Mouse (Mus musculus) MEL (cell line): Measurements from ENCODE around the gene Ddx46. TPM values are rescaled to one million over a fixed set of nuclear protein-coding genes. Genes with fewer than 3 reads are reported as not detected.

Experiments
- DNase-seq: peaks from one replicate; pipeline ENCODE4 v3.0.0; 2011; ENCODE audit warnings: low read depth, low spot score
- H3K27ac ChIP-seq: 2 replicates; pipeline ENCODE4 v1.5.1; 2012; ENCODE audit warnings: low read depth, mild to moderate bottlenecking, control low read depth, low read length, moderate library complexity; ENCODE audit not compliant: control insufficient read depth
- H3K27me3 ChIP-seq, 2 experiments: fragments of 150-350 bp in 1 of 2; sonication (generic) in 1 of 2; 2 replicates each; pipeline ENCODE4 v1.6.1; 2012; ENCODE audit warnings: low read length in 2 of 2, mild to moderate bottlenecking in 2 of 2, improper control_type of control experiment in 1 of 2, moderate library complexity in 1 of 2; ENCODE audit not compliant: insufficient read depth in 2 of 2, control insufficient read depth in 1 of 2
- H3K36me3 ChIP-seq, 2 experiments: 2 replicates each; pipeline ENCODE4 v1.6.1; 2012 to 2014; ENCODE audit warnings: low read length in 2 of 2, improper control_type of control experiment in 1 of 2, inconsistent platforms in 1 of 2, mild to moderate bottlenecking in 1 of 2; ENCODE audit not compliant: insufficient read depth in 2 of 2, control insufficient read depth in 1 of 2
- H3K4me1 ChIP-seq, 2 experiments: fragments of 150-350 bp in 1 of 2; sonication (generic) in 1 of 2; 2 replicates each; pipeline ENCODE4 v1.6.1; 2012; ENCODE audit warnings: low read length in 2 of 2, improper control_type of control experiment in 1 of 2, mild to moderate bottlenecking in 1 of 2; ENCODE audit not compliant: insufficient read depth in 2 of 2, control insufficient read depth in 1 of 2
- H3K4me3 ChIP-seq, 2 experiments: fragments of 150-350 bp in 1 of 2; sonication (generic) in 1 of 2; 2 replicates each; pipeline ENCODE4 v1.5.1; 2012; ENCODE audit warnings: low read depth in 2 of 2, low read length in 2 of 2, mild to moderate bottlenecking in 2 of 2, moderate library complexity in 2 of 2, control low read depth in 1 of 2, improper control_type of control experiment in 1 of 2; ENCODE audit not compliant: control insufficient read depth in 1 of 2, insufficient read depth in 1 of 2
- H3K79me2 ChIP-seq: 2 replicates; pipeline ENCODE4 v1.6.1; 2012; ENCODE audit warnings: mild to moderate bottlenecking, low read length, moderate library complexity; ENCODE audit not compliant: control insufficient read depth, poor library complexity, insufficient read depth
- H3K9ac ChIP-seq: 2 replicates; pipeline ENCODE4 v1.6.1; 2012; ENCODE audit warnings: low read depth, mild to moderate bottlenecking, control low read depth, low read length, moderate library complexity; ENCODE audit not compliant: control insufficient read depth, poor library complexity, severe bottlenecking
- H3K9me3 ChIP-seq: fragments of 150-350 bp; sonication (generic); replicated peaks from 2 replicates; pipeline ENCODE4 v1.6.1; 2012; ENCODE audit warnings: mild to moderate bottlenecking, low read length, improper control_type of control experiment, moderate library complexity; ENCODE audit not compliant: insufficient read depth
- BHLHE40 ChIP-seq: IDR thresholded peaks from 2 replicates; pipeline ENCODE4 v1.6.1; 2012; ENCODE audit warnings: low read depth, mild to moderate bottlenecking, inconsistent platforms, low read length, improper control_type of control experiment, borderline replicate concordance
- CHD1 ChIP-seq: IDR thresholded peaks from 2 replicates; pipeline ENCODE4 v1.6.1; 2012; ENCODE audit warnings: low read depth, mild to moderate bottlenecking, inconsistent platforms, low read length, improper control_type of control experiment
- CHD2 ChIP-seq: IDR thresholded peaks from 2 replicates; pipeline ENCODE4 v1.6.1; 2011; ENCODE audit warnings: low read length, improper control_type of control experiment
- CTCF ChIP-seq, 3 experiments: IDR thresholded peaks in 2 of 3; conservative IDR thresholded peaks in 1 of 3; 2 replicates each; pipeline ENCODE4 v1.5.1; 2011 to 2012; ENCODE audit warnings: low read length in 3 of 3, low read depth in 2 of 3, mild to moderate bottlenecking in 2 of 3, improper control_type of control experiment in 1 of 3, inconsistent platforms in 1 of 3, mixed read lengths in 1 of 3, moderate library complexity in 1 of 3; ENCODE audit not compliant: control insufficient read depth in 1 of 3, insufficient read depth in 1 of 3, poor library complexity in 1 of 3, severe bottlenecking in 1 of 3
- E2F4 ChIP-seq: IDR thresholded peaks from 2 replicates; pipeline ENCODE4 v1.6.1; 2011; ENCODE audit warnings: low read depth, low read length, improper control_type of control experiment, borderline replicate concordance
- ELF1 ChIP-seq: IDR thresholded peaks from 2 replicates; pipeline ENCODE4 v1.6.1; 2014; ENCODE audit warnings: low read depth, mild to moderate bottlenecking, inconsistent platforms, low read length, improper control_type of control experiment, moderate library complexity
- EP300 ChIP-seq, 2 experiments: IDR thresholded peaks; 2 replicates each; pipeline ENCODE4 v1.6.1; 2011; ENCODE audit warnings: improper control_type of control experiment in 2 of 2, low read length in 2 of 2, low read depth in 1 of 2, mild to moderate bottlenecking in 1 of 2
- ETS1 ChIP-seq: IDR thresholded peaks from 2 replicates; pipeline ENCODE4 v1.6.1; 2012; ENCODE audit warnings: low read depth, mild to moderate bottlenecking, inconsistent platforms, low read length, improper control_type of control experiment, moderate library complexity
- GABPA ChIP-seq: IDR thresholded peaks from 2 replicates; pipeline ENCODE4 v1.6.1; 2012; ENCODE audit warnings: low read depth, mild to moderate bottlenecking, inconsistent platforms, low read length, improper control_type of control experiment, moderate library complexity
- GATA1 ChIP-seq: IDR thresholded peaks from 2 replicates; pipeline ENCODE4 v1.6.1; 2011; ENCODE audit warnings: low read depth, low read length, improper control_type of control experiment
- HCFC1 ChIP-seq: IDR thresholded peaks from 2 replicates; pipeline ENCODE4 v1.6.1; 2012; ENCODE audit warnings: low read depth, mild to moderate bottlenecking, inconsistent platforms, low read length, improper control_type of control experiment, moderate library complexity
- JUND ChIP-seq: IDR thresholded peaks from 2 replicates; pipeline ENCODE4 v1.6.1; 2011; ENCODE audit warnings: low read depth, mild to moderate bottlenecking, improper control_type of control experiment, low read length
- KAT2A ChIP-seq: conservative IDR thresholded peaks from 2 replicates; pipeline ENCODE4 v1.6.1; 2012; ENCODE audit warnings: low read depth, low read length, improper control_type of control experiment, inconsistent platforms
- MAFK ChIP-seq: IDR thresholded peaks from 2 replicates; pipeline ENCODE4 v1.6.1; 2011; ENCODE audit warnings: low read depth, mild to moderate bottlenecking, low read length, improper control_type of control experiment, borderline replicate concordance
- MAX ChIP-seq: IDR thresholded peaks from 2 replicates; pipeline ENCODE4 v1.6.1; 2011; ENCODE audit warnings: low read length, improper control_type of control experiment
- MAZ ChIP-seq: IDR thresholded peaks from 2 replicates; pipeline ENCODE4 v1.6.1; 2012; ENCODE audit warnings: low read depth, mild to moderate bottlenecking, inconsistent platforms, low read length, improper control_type of control experiment
- MXI1 ChIP-seq: IDR thresholded peaks from 2 replicates; pipeline ENCODE4 v1.6.1; 2011; ENCODE audit warnings: mild to moderate bottlenecking, low read depth, low read length, improper control_type of control experiment
- MYB ChIP-seq: IDR thresholded peaks from 2 replicates; pipeline ENCODE4 v1.6.1; 2011; ENCODE audit warnings: mild to moderate bottlenecking, low read depth, low read length, improper control_type of control experiment
- MYC ChIP-seq: IDR thresholded peaks from 2 replicates; pipeline ENCODE4 v1.6.1; 2011; ENCODE audit warnings: low read depth, mild to moderate bottlenecking, low read length, improper control_type of control experiment, moderate library complexity
- NELFE ChIP-seq: IDR thresholded peaks from 2 replicates; pipeline ENCODE4 v1.6.1; 2011; ENCODE audit warnings: low read depth, low read length, improper control_type of control experiment
- NRF1 ChIP-seq: IDR thresholded peaks from 2 replicates; pipeline ENCODE4 v1.6.1; 2014; ENCODE audit warnings: low read depth, mild to moderate bottlenecking, inconsistent platforms, low read length, improper control_type of control experiment, moderate library complexity; ENCODE audit not compliant: poor library complexity, insufficient read depth, severe bottlenecking
- POLR2A ChIP-seq, 2 experiments: IDR thresholded peaks; 2 replicates each; pipeline ENCODE4 v1.6.1; 2011 to 2012; ENCODE audit warnings: low read length in 2 of 2, mild to moderate bottlenecking in 2 of 2, control low read depth in 1 of 2, improper control_type of control experiment in 1 of 2, low read depth in 1 of 2, moderate library complexity in 1 of 2; ENCODE audit not compliant: control insufficient read depth in 1 of 2, insufficient read depth in 1 of 2, poor library complexity in 1 of 2
- POLR2AphosphoS5 ChIP-seq: IDR thresholded peaks from 2 replicates; pipeline ENCODE4 v1.6.1; 2012; ENCODE audit warnings: low read depth, borderline replicate concordance, mild to moderate bottlenecking, inconsistent platforms, low read length, moderate library complexity, mixed read lengths
- RAD21 ChIP-seq: IDR thresholded peaks from 2 replicates; pipeline ENCODE4 v1.6.1; 2011; ENCODE audit warnings: mild to moderate bottlenecking, low read depth, low read length, improper control_type of control experiment
- RCOR1 ChIP-seq: IDR thresholded peaks from 2 replicates; pipeline ENCODE4 v1.6.1; 2012; ENCODE audit warnings: low read depth, mild to moderate bottlenecking, inconsistent platforms, low read length, improper control_type of control experiment
- SIN3A ChIP-seq: IDR thresholded peaks from 2 replicates; pipeline ENCODE4 v1.6.1; 2012; ENCODE audit warnings: low read length, improper control_type of control experiment, inconsistent platforms
- SMC3 ChIP-seq: IDR thresholded peaks from 2 replicates; pipeline ENCODE4 v1.6.1; 2011; ENCODE audit warnings: low read depth, low read length, improper control_type of control experiment
- TBP ChIP-seq: IDR thresholded peaks from 2 replicates; pipeline ENCODE4 v1.8.0; 2011; ENCODE audit warnings: low read depth, low read length, improper control_type of control experiment
- UBTF ChIP-seq: IDR thresholded peaks from 2 replicates; pipeline ENCODE4 v1.6.1; 2012; ENCODE audit warnings: low read depth, mild to moderate bottlenecking, inconsistent platforms, low read length, improper control_type of control experiment, moderate library complexity, borderline replicate concordance; ENCODE audit not compliant: insufficient read depth
- USF1 ChIP-seq: IDR thresholded peaks from 2 replicates; pipeline ENCODE4 v1.6.1; 2014; ENCODE audit warnings: low read depth, mild to moderate bottlenecking, inconsistent platforms, low read length, improper control_type of control experiment, moderate library complexity
- USF2 ChIP-seq, 2 experiments: IDR thresholded peaks; 2 replicates each; pipeline ENCODE4 v1.6.1; 2011 to 2012; ENCODE audit warnings: improper control_type of control experiment in 2 of 2, low read length in 2 of 2, borderline replicate concordance in 1 of 2, inconsistent platforms in 1 of 2, low read depth in 1 of 2, mild to moderate bottlenecking in 1 of 2; ENCODE audit not compliant: insufficient read depth in 1 of 2
- ZC3H11A ChIP-seq: IDR thresholded peaks from 2 replicates; pipeline ENCODE4 v1.6.1; 2012; ENCODE audit warnings: low read depth, mild to moderate bottlenecking, inconsistent platforms, low read length, improper control_type of control experiment
- ZKSCAN1 ChIP-seq: IDR thresholded peaks from 2 replicates; pipeline ENCODE4 v1.6.1; 2012; ENCODE audit warnings: low read depth, mild to moderate bottlenecking, inconsistent platforms, low read length, improper control_type of control experiment, moderate library complexity
- ZMIZ1 ChIP-seq: IDR thresholded peaks from 2 replicates; pipeline ENCODE4 v1.6.1; 2012; ENCODE audit warnings: low read depth, mild to moderate bottlenecking, inconsistent platforms, low read length, improper control_type of control experiment, moderate library complexity
- ZNF384 ChIP-seq: IDR thresholded peaks from 2 replicates; pipeline ENCODE4 v1.6.1; 2012; ENCODE audit warnings: low read depth, mild to moderate bottlenecking, inconsistent platforms, low read length, improper control_type of control experiment
- polyA plus RNA-seq, 2 experiments: library from polyadenylated mRNA; stranded (reverse) in 1 of 2; unstranded in 1 of 2; fragments of >175 nt in 1 of 2; fragments of >200 nt in 1 of 2; gene quantifications; 2 replicates each; pipeline versions ENCODE4 v1.2.1 to v1.2.4; 2012; ENCODE audit warnings: low replicate concordance in 2 of 2, low read depth in 1 of 2; ENCODE audit not compliant: insufficient read length in 2 of 2, insufficient read depth in 1 of 2, missing spikeins in 1 of 2
- total RNA-seq: library from RNA; depleted of rRNA; stranded (reverse); fragments of 300-350 nt; gene quantifications from 2 replicates; pipeline ENCODE4 v1.2.3, GENCODE M21; 2012

Ddx46 gene
- total and polyA plus RNA-seq, 3 experiments = 58.3 to 122 (median 89.5) TPM

DNA sequence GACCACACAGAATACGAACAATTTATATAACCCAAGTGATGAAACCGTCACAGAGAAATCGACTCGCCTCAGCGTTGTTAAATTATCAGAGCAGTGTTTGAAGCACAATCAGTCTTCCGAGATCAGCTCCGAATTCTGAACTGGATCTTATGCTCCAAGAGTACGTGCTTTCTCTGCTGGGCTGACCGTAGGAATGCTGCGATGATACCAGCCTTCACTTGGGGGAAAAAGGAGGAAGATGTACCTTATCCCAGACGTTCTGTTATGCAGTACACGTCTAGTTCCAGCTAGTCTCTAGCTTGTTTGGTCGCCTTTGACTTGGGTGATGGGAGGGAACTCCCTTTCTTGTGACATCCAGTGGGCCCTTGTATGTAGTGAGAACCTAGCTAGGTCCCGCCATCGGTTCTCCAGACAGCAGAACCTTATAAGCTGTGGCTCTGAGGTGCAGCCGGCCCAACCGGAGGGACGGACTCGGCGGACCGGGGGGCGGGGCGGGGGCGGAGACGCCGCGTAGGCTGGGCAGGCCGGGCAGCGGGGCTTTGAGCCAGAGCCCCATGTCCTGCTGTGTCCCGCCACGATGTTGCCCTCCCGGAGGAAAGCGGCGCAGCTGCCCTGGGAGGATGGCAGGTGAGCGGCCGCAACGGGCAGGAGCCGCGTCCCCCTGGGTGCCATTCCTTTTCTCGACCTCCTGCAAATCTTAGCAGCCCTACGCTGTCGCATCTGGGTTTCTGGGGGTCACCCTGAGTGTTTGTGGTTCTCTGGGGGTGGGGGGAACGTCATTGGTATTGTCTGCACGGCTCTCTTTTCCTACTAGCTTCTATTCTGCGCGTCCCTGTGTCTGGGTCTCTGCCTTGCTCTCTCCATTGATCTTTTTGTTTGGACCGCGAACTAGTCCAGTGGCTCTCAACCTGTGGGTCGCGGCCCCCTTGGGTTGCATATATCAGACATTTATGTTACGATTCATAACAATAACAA is 35.0 kb upstream of the Ddx46 start, which contains the start of gene B4galt7:
Gene B4galt7 (plus strand): TSS at position 331 of the 975 bp plus-strand sequence.
- DNase-seq = peak; percentile 89
- H3K27ac ChIP-seq = peak within 1 kb of the TSS; percentile 44
- TF ChIP-seq RAD21 = no peak
- TF ChIP-seq MXI1 = peak; percentile 89
- TF ChIP-seq E2F4 = 0 out of 2 replicates have a peak, but pooled peaks have one; percentile 29
- no peak for TF ChIP-seq MYB
- no peak for TF ChIP-seq JUND
- TF ChIP-seq CHD1 = no peak
- TF ChIP-seq USF1 = 0 out of 2 replicates have a peak, but pooled peaks have one; percentile 28
- TF ChIP-seq POLR2AphosphoS5 = no peak
- peak; percentile 43 to 62; a peak in 3 of 4 replicates for TF ChIP-seq POLR2A (IDR thresholded peaks at IDR 0.05; ENCODE audit: control insufficient read depth in 1 of 2, insufficient read depth in 1 of 2, low read depth in 1 of 2, low read length in 2 of 2, poor library complexity in 1 of 2)
- TF ChIP-seq GABPA = peak; percentile 18; the same call in 1 of the 2 replicates
- TF ChIP-seq ZKSCAN1 = no peak
- TF ChIP-seq MAFK = no peak
- peak; percentile 95 for TF ChIP-seq HCFC1
- TF ChIP-seq NELFE = peak; percentile 52
- TF ChIP-seq CTCF (IDR thresholded peaks at IDR 0.05 in 2 of 3, conservative IDR thresholded peaks at IDR 0.05 in 1 of 3; ENCODE audit: control insufficient read depth in 1 of 3, insufficient read depth in 1 of 3, low read depth in 2 of 3, low read length in 3 of 3, poor library complexity in 1 of 3, severe bottlenecking in 1 of 3) = no peak
- peak; percentile 84 for TF ChIP-seq ELF1
- no peak for TF ChIP-seq ZNF384
- TF ChIP-seq BHLHE40 = no peak
- no peak for TF ChIP-seq MYC
- TF ChIP-seq UBTF = no peak
- TF ChIP-seq SMC3 = no peak
- TF ChIP-seq USF2 (IDR thresholded peaks at IDR 0.05; ENCODE audit: borderline replicate concordance in 1 of 2, insufficient read depth in 1 of 2, low read depth in 1 of 2, low read length in 2 of 2) = no peak
- peak; percentile 91 for TF ChIP-seq MAZ
- no peak for TF ChIP-seq ZC3H11A
- no peak for TF ChIP-seq GATA1
- TF ChIP-seq TBP = peak; percentile 50; the same call in 1 of the 2 replicates
- no peak for TF ChIP-seq MAX
- peak in 1 of 2 experiments; percentile 19; a peak in 2 of 4 replicates for TF ChIP-seq EP300 (IDR thresholded peaks at IDR 0.05; ENCODE audit: low read depth in 1 of 2, low read length in 2 of 2)
- peak; percentile 28; the same call in 1 of the 2 replicates for TF ChIP-seq ETS1
- peak; percentile 81 for TF ChIP-seq KAT2A
- TF ChIP-seq ZMIZ1 = no peak
- TF ChIP-seq SIN3A = peak; percentile 92
- no peak for TF ChIP-seq CHD2
- no peak for TF ChIP-seq RCOR1
- TF ChIP-seq NRF1 = 0 out of 2 replicates have a peak, but pooled peaks have one; percentile 33

More for the DNA sequence above, 35.0 kb upstream of the Ddx46 start, which contains the start of gene B4galt7:
- Histone ChIP-seq H3K36me3 (peaks cover 8% of the 10 kb centered on the region in 2 experiments; a peak in 3 of 4 replicates), H3K4me1 (peaks cover 0 to 2% of the 10 kb centered on the region in 2 experiments; a peak in 2 of 4 replicates), H3K27me3 (no peaks in the 10 kb centered on the region), H3K9me3 (no peaks in the 10 kb centered on the region), H3K4me3 (peak within 1 kb of the TSS; percentile 93 to 98), H3K9ac (peak within 1 kb of the TSS; percentile 81), H3K79me2 (peaks cover 7% of the 10 kb centered on the region)
